Mouse (Mus musculus) heart, postnatal 36 days (tissue): ENCODE results near the gene Rps18. TPM values are rescaled to one million over a fixed set of nuclear protein-coding genes. Genes with fewer than 3 reads are reported as not detected.
"Not testable (repeated sequence)": the region's sequence is repeated elsewhere in the genome, so short reads cannot be mapped to it uniquely, and the experiment has no call there.

Experiments
- DNase-seq, 2 experiments: peaks; one replicate each; pipeline ENCODE4 v3.0.0; 2021 to 2022
- intact Hi-C: fragments of 180-260 bp; cut with DNase I; formaldehyde crosslinking; loops from one replicate; pipeline ENCODE4 v1.15.1; 2025
- total RNA-seq, 2 experiments: library from RNA; stranded (reverse); gene quantifications; 2 replicates each; pipeline ENCODE4 v1.2.3; 2021

The Rps18 gene
- total RNA-seq, 2 experiments from 2014 or later, result 411 to 417 TPM

DNA sequence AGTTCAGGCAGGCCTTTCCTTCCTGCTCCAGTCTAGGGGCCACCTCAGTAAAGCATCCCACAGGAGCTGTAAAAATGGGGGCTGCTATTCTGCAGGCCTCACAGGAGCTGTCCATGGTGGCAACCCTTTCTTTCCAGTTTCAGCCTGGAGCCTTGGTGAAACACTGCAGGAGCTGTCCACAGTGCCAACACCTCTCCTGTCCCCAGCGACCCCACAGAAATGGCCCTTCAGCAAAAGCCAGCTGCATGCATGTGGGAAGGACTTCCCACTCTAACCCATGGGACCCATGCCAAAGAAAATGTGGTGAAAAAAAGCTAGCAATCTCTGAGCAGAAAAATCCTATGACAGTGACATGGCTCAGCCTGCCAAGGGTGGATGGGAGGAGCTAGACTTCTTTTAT is 16.9 kb upstream of the Rps18 start:
- intact Hi-C loops, result loop anchor here (1.0 kb wide), 1 partner anchor 1299 kb away; no protein-coding TSS in a partner anchor
- DNase-seq, result no peak

DNA sequence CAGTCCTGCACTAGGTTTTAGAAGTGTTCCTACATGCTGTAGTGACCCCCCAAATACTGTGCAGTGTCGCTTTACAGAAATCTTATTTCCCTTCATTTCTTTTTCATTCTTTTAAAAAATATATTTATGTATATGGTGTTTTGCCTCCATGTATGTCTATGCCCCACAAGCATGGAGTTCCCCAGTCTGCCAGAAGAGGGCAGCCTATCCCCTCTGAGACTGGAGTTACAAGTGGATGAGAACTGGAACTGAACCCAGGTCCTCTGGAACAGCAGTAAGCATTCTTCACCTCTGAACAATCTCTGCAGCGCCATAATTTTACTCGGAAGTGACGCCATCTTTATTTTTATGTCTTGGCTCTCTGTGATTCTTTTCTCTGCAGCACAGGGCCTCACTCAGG is 13.6 kb upstream of the Rps18 start:
- intact Hi-C loops, result no loop called here
- no peak for DNase-seq

DNA sequence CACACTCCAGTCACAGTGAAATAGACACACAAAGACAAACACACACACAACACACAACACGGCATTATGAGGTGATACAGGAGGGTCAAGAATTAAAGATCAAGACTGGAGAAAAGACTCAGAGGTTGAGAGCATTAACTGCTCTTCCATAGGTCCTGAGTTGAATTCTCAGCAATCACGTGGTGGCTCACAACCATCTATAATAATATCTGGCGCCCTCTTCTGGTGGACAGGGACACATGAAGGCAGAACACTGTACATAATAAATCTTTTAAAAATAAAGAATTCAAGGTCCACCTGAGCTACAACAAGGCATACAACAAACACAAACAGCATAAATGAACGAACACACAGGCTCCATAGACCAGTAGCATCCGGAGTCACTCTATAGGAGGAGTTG is 13.1 kb upstream of the Rps18 start:
- no peak for DNase-seq
- intact Hi-C loops, result loop anchor here (1.0 kb wide), 1 partner anchor 13 kb away; no protein-coding TSS in a partner anchor

DNA sequence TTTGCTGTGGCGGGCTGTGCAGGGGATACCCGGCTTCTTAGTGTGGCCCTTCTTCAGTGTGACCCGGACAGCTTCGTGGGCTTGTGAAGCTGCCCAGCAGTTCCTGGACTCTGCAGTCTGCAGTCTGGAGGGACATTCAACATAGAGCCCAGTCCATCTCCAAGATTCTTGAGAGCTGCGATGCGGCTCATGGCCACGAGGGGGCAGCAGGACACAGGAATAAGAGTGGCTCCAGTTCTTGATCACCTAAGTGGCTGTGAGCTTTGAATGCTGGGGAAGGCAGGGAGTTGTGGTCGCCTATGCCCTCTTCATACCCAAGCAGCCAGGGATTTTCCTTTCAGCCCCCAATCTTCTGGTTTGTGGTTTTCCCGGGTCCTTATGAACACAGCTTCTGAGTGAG is 12.7 kb upstream of the Rps18 start:
- intact Hi-C loops, result loop anchor here (1.0 kb wide), 1 partner anchor 14 kb away; no protein-coding TSS in a partner anchor
- DNase-seq, result peak; percentile 80 to 86

DNA sequence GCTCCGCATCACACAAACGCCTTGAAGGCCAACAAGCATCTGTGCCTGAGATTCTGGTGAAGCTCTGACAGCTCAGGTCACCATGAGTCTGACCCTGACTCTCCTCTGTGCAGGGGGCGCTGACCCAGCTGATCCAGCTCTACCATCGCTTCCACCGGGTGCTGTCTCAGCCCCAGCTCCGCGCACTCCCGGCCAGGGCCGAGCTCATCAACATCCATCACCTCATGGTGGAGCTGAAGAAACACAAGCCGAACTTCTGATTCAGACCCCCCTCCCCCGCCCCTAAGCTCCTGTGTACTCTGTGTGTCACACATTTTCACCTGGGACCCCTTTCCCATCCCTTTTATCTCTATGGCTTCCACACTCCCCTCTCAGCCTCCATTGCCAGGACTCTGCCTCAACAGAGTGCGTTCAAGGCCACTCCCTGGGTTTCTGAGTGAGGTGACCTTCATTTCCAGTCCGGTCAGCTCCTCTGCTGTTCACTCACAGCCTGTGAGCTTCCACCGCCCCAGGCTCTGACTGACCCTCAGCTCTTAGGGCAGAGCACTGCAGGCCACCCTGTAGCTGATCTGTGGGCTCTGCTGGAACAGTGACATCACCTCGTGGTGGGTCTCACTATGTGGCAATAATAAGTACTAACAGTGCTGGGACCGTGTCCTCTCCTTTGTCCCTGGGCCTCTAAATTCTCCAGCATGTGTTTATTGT is 10.2 kb upstream of the Rps18 start:
- intact Hi-C loops, result loop anchor here (1.0 kb wide), 1 partner anchor 1336 kb away; no protein-coding TSS in a partner anchor
- DNase-seq, result no peak

DNA sequence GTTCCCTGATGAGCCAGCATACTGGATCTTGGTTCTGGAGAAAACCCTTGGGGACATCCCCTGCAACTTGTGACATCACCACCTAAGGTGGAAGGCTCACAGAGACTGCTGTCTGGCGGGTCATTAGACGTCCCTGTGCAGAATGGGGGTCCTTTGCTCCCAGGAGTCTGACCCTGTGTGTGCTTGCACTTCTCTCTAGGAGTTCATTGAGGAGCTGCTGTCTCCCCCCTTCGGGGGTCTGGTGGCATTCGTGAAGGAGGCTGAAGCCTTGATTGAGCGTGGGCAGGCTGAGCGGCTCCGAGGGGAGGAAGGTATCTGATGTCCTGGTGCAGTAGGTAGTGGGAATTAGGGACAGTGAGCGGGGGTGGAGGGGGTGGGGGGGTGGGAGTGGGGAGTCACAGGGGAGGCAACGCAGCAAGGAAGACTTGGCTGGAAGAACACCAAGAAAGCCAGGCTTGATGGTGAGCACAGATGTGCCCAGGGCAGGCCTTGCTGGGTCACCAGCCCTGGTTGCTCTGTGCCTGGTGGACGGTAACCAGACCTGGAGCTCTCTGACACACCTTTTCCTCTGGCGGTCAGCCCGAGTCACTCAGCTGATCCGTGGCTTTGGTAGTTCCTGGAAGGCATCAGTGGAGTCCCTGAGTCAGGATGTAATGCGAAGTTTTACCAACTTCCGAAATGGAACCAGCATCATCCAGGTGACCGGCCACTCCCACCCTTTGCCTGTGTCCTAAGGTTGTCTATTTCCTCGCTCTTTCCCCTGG is 9.5 kb upstream of the Rps18 start:
- DNase-seq, result no peak
- intact Hi-C loops, result no loop called here

DNA sequence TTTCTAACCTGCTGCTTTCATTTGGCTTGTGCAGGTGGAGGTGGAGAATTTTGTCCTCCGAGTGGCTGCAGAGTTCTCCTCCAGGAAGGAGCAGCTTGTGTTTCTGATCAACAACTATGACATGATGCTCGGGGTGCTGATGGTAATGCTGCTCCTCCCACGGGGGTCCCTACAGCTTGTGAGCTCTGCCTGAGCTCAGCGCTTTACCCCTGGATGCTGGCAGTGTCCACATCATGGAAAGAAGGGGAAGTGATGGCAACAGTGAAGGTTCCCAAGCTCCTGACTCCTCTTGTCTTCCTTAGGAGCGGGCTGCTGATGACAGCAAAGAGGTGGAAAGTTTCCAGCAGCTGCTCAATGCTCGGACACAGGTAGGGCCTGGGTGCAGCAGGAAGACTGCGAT is 7.1 kb upstream of the Rps18 start:
- no peak for DNase-seq
- intact Hi-C loops, result loop anchor here (5.0 kb wide), 1 partner anchor 1394 kb away; no protein-coding TSS in a partner anchor

DNA sequence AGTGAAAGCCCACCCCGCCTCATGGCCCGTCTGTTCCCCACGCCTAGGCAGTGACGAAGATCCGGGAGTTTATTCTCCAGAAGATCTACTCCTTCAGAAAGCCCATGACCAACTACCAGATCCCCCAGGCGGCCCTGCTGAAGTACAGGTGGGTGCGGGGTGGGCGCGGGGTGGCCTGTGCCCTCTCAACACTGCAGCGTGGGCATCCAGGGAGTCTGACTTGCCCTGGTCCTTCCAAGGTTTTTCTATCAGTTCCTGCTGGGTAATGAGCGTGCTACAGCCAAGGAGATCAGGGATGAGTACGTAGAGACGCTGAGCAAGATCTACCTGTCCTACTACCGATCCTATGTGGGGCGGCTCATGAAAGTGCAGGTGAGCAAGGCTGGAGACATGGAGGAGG is 4.1 kb upstream of the Rps18 start:
- intact Hi-C loops, result loop anchor here (2.0 to 5.0 kb wide), 3 partner anchors 1311 to 1397 kb away; no protein-coding TSS in a partner anchor
- no peak for DNase-seq

DNA sequence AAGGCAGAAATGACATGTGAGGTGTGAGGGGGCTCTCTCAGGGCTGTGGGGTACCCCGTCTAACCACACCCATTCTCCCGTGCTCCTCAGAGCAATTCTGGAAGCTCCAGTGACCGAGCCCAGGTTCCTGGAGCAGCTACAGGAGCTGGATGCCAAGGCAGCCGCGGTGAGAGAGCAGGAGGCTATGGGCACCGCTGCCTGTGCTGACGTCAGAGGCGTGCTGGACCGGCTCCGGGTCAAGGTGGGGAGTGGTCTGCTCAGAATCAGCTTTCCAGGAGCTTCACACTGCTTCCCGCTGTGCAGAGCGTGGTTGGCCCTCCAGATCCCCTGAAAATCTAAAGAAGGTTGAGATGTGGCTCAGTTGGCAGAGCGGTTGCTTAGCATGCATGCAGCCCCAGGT is 3.3 kb upstream of the Rps18 start:
- intact Hi-C loops, result no loop called here

DNA sequence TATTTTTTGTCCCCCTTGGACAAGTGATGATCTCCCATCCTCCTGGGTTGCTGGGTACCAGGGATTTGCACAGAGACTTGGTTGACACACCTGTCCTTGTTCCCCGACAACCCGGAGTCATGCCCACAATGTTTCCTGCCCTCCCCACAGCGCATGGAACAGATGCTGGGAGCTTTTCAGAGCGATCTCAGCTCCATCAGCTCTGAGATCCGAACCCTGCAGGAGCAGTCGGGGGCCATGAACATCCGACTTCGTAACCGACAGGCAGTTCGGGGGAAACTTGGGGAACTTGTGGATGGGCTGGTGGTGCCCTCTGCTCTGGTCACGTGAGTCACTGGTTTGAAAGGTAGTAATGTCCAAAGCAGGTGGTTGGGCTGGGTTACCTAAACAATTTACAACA is 2.6 kb upstream of the Rps18 start:
- intact Hi-C loops, result no loop called here
- no peak for DNase-seq

More for the DNA sequence above, 3.3 kb upstream of the Rps18 start:
- no peak for DNase-seq

DNA sequence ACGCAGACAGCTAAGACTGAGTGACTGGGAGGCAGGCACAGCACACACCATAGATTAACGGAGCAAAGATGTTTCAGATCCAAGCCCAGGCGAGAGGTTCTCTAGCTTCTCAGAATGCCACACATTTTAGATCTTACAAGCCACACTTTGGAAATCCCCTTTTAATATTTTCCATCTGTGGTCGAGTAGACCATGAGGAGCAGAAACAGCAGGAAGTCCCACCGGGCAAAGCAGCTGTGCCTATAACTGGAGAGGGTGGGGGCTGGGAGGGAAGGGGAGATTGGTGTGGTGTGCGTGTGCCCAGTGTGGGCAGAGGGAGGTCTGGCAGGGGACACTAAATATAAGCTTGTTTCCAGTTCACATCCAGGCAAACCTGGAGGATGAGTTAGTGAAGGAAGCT is 1.7 kb upstream of the Rps18 start:
- DNase-seq, result no peak
- intact Hi-C loops, result loop anchor here (1.0 kb wide), 1 partner anchor 64 kb away; no protein-coding TSS in a partner anchor

DNA sequence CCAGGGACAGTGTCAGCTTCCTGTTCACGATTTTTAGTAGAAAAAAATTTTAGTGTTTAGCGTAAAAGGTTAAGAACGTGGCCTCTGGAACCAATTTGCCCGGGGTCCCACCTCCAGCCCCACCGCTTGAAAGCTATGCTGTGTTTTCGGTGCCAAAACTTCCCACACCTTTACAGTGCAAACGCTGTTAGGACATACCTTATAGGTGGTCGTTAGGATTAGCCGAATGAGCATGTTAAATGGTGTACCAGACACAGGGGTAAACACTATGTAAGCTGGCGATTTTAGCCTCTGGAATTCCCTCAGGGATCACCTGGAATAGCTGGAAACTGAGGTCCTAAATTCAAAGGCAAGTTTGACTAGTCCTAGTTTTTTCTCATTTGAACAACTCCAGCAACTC is 535 bp upstream of the Rps18 start:
- intact Hi-C loops, result no loop called here
- DNase-seq, result no peak

DNA sequence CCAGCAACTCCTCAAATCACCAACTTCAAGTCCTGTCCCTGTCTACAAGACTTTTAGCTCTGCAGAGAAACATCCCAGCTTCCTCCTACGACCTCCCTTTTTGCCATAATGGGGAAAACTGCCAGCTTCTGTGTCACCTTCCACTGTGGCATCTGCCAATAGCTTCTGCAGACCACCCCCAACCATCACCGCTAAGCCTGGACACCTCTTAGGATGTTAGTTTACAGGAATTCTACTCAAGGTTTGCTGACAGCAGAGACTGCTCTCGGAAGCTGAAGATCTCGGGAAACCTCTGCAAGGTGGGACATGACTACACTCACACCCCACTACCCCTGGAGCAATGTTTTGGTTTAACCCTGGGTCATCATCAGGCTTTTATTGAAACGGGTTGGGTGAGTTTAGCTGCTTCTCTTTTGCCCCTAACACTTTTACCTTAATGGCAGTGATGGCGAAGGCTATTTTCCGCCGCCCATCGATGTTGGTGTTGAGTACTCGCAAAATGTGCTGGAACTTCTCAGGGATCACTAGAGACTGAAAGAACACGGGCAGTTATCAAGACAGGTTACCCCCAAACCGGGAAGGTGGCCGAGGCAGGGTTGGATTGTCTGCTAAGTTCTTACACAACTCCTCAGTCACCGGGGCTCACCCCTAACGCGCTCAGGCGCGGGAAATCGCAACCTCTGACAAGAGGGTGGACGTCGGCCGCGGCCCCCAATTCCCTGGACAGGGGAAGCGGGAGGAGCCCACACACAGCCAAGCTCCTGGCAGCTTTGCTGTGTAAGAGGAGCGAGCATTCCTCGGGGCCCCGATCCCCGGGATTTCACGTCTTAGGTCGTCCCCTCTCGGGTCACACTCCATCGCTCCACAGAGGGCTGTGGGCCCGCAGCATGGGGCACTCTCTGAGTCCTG is 901 bp downstream of the Rps18 start:
- DNase-seq, result no peak
- intact Hi-C loops, result loop anchor here (1.0 kb wide), 2 partner anchors 15 to 26 kb away; partner anchors contain the start of genes Pfdn6, Rgl2 and Wdr46

DNA sequence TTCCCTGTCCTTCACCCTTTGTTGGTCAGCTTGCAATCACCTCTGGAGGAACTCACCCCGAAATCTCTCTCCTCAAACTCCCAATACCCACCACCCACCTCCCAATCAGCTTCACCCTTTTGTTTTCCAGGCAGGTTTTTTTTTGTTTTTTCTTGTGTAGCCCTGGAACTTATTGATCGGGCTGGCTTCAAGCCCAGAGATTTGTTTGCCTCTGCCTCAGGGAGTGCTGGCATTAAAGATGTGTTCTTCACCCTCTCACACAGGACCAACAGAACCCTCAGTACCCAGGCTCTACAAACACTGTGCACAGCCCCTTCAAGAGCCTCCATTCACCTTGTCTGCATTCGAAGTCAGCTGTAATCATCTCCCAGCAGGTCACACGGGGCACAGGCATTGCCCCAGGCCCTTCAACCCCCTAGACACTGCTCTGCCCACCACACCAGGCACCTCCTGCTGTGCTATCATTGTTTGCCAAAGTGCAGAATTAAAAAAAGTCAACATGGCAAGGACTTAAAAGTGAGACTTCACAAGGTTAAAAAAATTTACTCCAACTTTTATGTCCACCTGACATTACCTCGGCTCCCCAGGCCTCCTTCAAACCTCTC is 1.7 kb downstream of the Rps18 start:
- DNase-seq, result no peak
- intact Hi-C loops, result no loop called here

DNA sequence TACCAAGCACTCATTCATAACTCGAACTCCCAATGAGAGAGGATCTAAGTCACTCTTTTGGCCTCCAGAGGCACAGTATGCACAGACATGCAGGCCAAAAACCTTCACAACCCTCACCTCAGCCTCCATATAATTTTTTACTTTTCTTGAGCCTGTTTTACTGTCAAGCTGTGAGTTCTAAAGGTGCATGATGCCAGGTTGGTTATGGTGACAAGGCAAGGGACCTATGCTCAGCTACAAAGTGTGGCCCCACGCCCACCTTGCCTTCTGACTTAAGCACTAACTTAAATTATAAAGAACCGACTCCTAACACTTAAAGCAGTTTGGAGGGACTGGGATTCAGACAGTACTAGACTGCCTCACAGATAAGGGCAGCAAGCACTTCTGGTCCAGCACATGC is 2.5 kb downstream of the Rps18 start:
- no peak for DNase-seq
- intact Hi-C loops, result no loop called here

DNA sequence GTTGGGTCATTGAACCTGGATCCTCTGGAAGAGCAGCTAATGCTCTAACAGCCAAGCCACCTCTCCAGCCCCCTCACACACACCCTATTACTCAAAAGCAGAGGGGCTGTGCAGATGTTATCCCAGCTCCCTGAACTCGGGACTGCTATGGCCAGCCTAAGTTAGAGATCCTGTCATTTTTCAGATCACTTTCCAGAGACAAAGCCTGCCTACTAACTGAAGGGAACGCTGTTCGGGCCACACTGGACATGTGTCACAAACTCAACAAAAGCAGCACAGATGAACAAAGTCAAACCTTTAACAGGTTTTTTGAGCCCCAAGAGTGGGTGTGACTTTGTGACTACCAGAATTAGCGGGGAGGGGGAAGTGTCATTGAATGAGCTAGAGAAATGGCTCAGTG is 2.9 kb downstream of the Rps18 start:
- intact Hi-C loops, result no loop called here
- DNase-seq, result no peak

DNA sequence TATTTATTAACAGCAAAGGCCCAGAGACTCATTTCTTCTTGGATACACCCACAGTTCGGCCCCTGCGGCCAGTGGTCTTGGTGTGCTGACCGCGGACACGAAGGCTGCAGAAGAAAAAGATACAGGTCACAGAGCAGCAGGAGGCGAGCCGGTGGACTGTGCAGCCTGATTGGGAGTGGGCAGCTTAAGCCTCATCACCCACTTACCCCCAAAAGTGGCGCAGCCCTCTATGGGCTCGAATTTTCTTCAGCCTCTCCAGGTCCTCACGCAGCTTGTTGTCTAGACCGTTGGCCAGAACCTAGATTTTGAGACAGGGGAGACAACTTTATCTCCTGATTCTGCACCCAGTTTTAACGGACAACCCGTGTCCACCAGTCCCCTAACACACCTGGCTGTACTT is 3.8 kb downstream of the Rps18 start:
- intact Hi-C loops, DNase-seq: not testable (repeated sequence)

DNA sequence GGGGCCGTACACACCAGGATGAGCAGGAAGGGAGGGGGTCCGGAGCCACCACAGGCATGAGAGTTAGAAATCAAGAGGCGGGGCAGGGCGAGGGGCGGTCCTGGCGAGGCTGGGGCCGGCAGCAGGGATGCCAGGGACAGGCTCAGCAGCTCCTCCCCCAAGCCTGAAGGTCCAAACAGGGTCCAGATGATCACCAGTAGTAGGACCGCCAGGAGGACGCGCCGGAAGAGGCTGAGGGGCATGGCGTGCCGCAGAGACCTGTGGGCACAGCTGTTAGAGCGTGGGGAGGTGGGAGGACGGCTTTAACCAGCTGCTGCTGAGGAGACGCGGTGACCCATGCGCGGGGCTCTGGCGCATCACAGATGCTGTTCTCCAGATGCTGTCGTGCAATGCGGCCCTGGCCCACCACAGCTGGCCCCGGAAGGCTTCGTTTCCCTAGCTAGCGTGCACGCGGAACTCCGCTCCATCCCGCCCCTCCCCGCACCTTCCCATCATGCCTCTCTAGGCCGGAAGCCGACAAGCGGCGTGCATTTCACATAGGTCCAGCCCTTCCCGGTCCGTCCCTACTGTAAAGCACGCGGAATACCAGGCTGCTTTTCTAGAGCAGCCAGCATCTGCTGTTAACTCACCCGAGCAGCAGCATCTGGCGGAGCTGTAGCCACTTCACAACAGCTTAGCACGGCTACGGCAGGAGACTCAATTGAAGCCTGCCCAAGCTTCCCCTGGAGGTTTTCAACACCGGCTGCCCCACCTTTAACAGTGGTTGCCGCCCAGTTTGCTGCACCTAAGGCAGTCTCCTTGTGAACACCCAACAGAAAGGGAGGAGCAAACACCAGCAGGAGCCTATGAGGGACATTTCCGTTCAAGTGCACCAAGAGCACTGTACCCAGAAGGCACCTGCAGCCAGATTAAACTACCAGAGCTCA is 4.5 kb downstream of the Rps18 start, which contains the start of gene B3galt4:
TSS of gene B3galt4 (minus strand) at position 468 of the 926 bp plus-strand sequence.
- intact Hi-C loops, result no loop called here

DNA sequence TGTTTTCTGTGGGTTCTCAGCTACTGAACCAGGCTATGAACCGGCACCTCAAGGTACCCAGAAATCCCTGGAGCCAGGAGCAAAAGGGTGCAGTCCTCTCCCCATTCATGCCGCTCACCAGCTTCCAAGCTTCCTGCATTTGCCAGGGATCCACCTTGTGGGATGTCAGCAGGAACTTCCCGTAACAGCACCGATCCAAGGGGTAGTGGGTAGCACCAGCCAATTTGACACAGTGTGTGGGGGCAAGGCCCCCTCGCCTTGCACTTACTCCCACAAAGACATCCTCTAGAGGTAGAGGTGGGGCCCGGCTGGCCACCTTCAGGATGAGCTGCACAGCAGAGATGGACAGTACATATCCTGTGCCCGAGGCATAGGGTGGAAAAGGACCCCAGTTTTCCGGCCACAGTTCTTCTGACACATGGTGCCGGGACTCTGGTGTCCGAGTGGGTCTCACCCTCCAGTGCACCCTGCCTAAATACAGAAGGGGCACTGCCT is 5.6 kb downstream of the Rps18 start:
- intact Hi-C loops, result no loop called here
- DNase-seq, result no peak

More for the DNA sequence above, 4.5 kb downstream of the Rps18 start, which contains the start of gene B3galt4:
- DNase-seq, result peak; percentile 66 to 72
